Mouse (Mus musculus) cerebellum, adult 18-20 months (tissue): Measurements from ENCODE around the gene 9430038I01Rik.
"Not testable (repeated sequence)": the region's sequence is repeated elsewhere in the genome, so short reads cannot be mapped to it uniquely, and the experiment has no call there.

ENCODE experiments used
- DNase-seq, 2 experiments: peaks; one replicate each; pipeline ENCODE4 v3.0.0; 2021

The 9430038I01Rik gene

GRCm38 (mm10) chr7:137410337-137411197, at the start of gene 9430038I01Rik:
9430038I01Rik (minus strand) TSS chr7:137410762.
- DNase-seq, result peak; percentile 98

GRCm38 (mm10) chr7:137445321-137445720, 34.8 kb upstream of the 9430038I01Rik start:
- DNase-seq, result no peak

GRCm38 (mm10) chr7:137442951-137443350, 32.4 kb upstream of the 9430038I01Rik start:
- no peak for DNase-seq

- DNase-seq, result not testable (repeated sequence)
Measured at GRCm38 (mm10) chr7:137438962-137439361, 28.4 kb upstream of the 9430038I01Rik start.

GRCm38 (mm10) chr7:137438179-137438550, 27.6 kb upstream of the 9430038I01Rik start:
- peak; percentile 33 to 41 for DNase-seq

GRCm38 (mm10) chr7:137437440-137438178, 27.0 kb upstream of the 9430038I01Rik start, which contains the start of gene Glrx3:
Glrx3 (plus strand) TSS chr7:137437614.
- peak; percentile 96 to 98 for DNase-seq

GRCm38 (mm10) chr7:137436901-137437300, 26.3 kb upstream of the 9430038I01Rik start:
- DNase-seq, result no peak

- DNase-seq, result no peak
Measured at GRCm38 (mm10) chr7:137431769-137432603, 21.4 kb upstream of the 9430038I01Rik start.

GRCm38 (mm10) chr7:137426693-137427092, 16.1 kb upstream of the 9430038I01Rik start:
- no peak for DNase-seq

GRCm38 (mm10) chr7:137421236-137421635, 10.7 kb upstream of the 9430038I01Rik start:
- no peak for DNase-seq

- no peak for DNase-seq
Measured at GRCm38 (mm10) chr7:137420550-137420949, 10.0 kb upstream of the 9430038I01Rik start.

- DNase-seq, result no peak
Measured at GRCm38 (mm10) chr7:137414710-137415109, 4.1 kb upstream of the 9430038I01Rik start.

- no peak for DNase-seq
Measured at GRCm38 (mm10) chr7:137407428-137408058, 3.0 kb downstream of the 9430038I01Rik start.

- DNase-seq, result no peak
Measured at GRCm38 (mm10) chr7:137404146-137404545, 6.4 kb downstream of the 9430038I01Rik start.

- no peak for DNase-seq
Measured at GRCm38 (mm10) chr7:137398973-137399372, 11.6 kb downstream of the 9430038I01Rik start.

- DNase-seq, result no peak
Measured at GRCm38 (mm10) chr7:137397361-137397910, 13.1 kb downstream of the 9430038I01Rik start.

GRCm38 (mm10) chr7:137395421-137395820, 15.1 kb downstream of the 9430038I01Rik start:
- DNase-seq, result no peak

- no peak for DNase-seq
Measured at GRCm38 (mm10) chr7:137387863-137388262, 22.7 kb downstream of the 9430038I01Rik start.

GRCm38 (mm10) chr7:137374996-137375395, 35.6 kb downstream of the 9430038I01Rik start:
- no peak for DNase-seq

- no peak for DNase-seq
Measured at GRCm38 (mm10) chr7:137371770-137372169, 38.8 kb downstream of the 9430038I01Rik start.

GRCm38 (mm10) chr7:137370175-137370574, 40.4 kb downstream of the 9430038I01Rik start:
- no peak for DNase-seq

GRCm38 (mm10) chr7:137366736-137367135, 43.8 kb downstream of the 9430038I01Rik start:
- DNase-seq, result no peak
